Mouse (Mus musculus) adrenal gland, adult (tissue): ENCODE data around the gene Vmac.
A peak's percentile ranks its signal among the peaks of the same experiment; 100 is the strongest.

Experiments used
- DNase-seq, 2 experiments: peaks; one replicate each; pipeline ENCODE4 v3.0.0; 2022 to 2023; ENCODE audit warnings: low spot score in 1 of 2; ENCODE audit not compliant: inconsistent age in 2 of 2

Vmac gene

GRCm38 (mm10) chr17:56717363-56718058, at the start of gene Vmac, which contains the start of gene Ndufa11:
Gene Vmac, minus strand, starts transcription at chr17:56718022.
Gene Ndufa11, plus strand, starts transcription at chr17:56717767.
- DNase-seq, result peak; percentile 94 to 99

GRCm38 (mm10) chr17:56766631-56767405, 49.0 kb upstream of the Vmac start:
- no peak for DNase-seq

- DNase-seq, result no peak
These were observed 47.6 kb upstream of the Vmac start for GRCm38 (mm10) chr17:56765431-56765830.

GRCm38 (mm10) chr17:56764474-56765354, 46.9 kb upstream of the Vmac start, which contains the start of gene Dus3l:
Gene Dus3l, plus strand, starts transcription at chr17:56764757.
- DNase-seq, result peak; percentile 92 to 99

GRCm38 (mm10) chr17:56763741-56764250, 46.0 kb upstream of the Vmac start:
- DNase-seq, result peak in 1 of 2 experiments; percentile 44

- peak; percentile 62 to 90 for DNase-seq
These were observed 45.2 kb upstream of the Vmac start for GRCm38 (mm10) chr17:56762769-56763731.

GRCm38 (mm10) chr17:56761991-56762410, 44.2 kb upstream of the Vmac start:
- DNase-seq, result peak; percentile 90 to 96

GRCm38 (mm10) chr17:56761077-56761476, 43.3 kb upstream of the Vmac start:
- peak in 1 of 2 experiments; percentile 45 for DNase-seq

GRCm38 (mm10) chr17:56759261-56759660, 41.4 kb upstream of the Vmac start:
- no peak for DNase-seq

- DNase-seq, result peak; percentile 75 to 86
These were observed 40.3 kb upstream of the Vmac start for GRCm38 (mm10) chr17:56758132-56758531.

- DNase-seq, result peak; percentile 91 to 97
These were observed 39.7 kb upstream of the Vmac start, which contains the start of gene Nrtn for GRCm38 (mm10) chr17:56757416-56758123. Gene Nrtn, minus strand, starts transcription at chr17:56757530.

GRCm38 (mm10) chr17:56756703-56757399, 39.0 kb upstream of the Vmac start:
- peak; percentile 55 to 80 for DNase-seq

- DNase-seq, result no peak
These were observed 36.7 kb upstream of the Vmac start for GRCm38 (mm10) chr17:56754271-56755185.

- no peak for DNase-seq
These were observed 35.6 kb upstream of the Vmac start for GRCm38 (mm10) chr17:56753452-56753851.

GRCm38 (mm10) chr17:56751404-56752072, 33.7 kb upstream of the Vmac start:
- DNase-seq, result peak; percentile 43 to 60

- DNase-seq, result no peak
These were observed 26.4 kb upstream of the Vmac start for GRCm38 (mm10) chr17:56744173-56744572.

- DNase-seq, result no peak
These were observed 23.0 kb upstream of the Vmac start for GRCm38 (mm10) chr17:56740788-56741160.
